Mouse (Mus musculus): ENCODE data around the gene Ptpra. TPM values are rescaled to one million over a fixed set of nuclear protein-coding genes. Genes with fewer than 3 reads are reported as not detected.
"Not testable (repeated sequence)": the region's sequence is repeated elsewhere in the genome, so short reads cannot be mapped to it uniquely, and the experiment has no call there.

The Ptpra gene
- polyA plus RNA-seq, 1 experiment from 2014 or later: 120 TPM

DNA sequence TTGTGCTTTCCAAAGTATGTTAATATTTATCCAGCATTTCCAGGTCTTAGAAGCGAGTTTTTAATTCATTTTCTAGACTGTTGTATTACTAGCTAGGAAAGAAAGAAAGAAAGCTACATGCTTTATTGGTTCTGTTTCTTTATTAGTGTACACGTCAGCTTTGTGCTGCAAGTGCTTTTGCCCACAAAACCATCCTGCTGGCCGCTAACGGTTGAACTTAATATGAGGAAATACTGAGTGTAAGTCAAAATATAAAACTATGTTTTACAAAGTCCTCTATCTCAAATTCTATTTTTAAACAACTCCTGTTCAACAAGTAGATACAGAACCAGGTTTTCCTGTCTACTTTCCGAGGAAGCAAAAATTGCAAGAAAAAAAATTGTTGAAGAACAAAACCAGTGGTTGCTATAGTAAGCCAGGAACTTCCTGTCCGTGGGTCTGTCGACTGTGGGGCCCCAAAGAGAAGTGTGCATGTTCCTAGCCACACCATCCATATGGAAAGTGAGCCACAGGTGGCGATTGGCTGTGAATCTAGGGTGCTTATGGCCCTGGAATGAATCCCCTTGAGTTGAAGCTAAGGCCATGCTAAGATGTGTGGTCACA, 22.9 kb downstream of the Ptpra start:
- Histone ChIP-seq H3K9me3 (no peaks in the 10 kb centered on the region), H3K4me3 (no peak overlapping the region), H3K36me3 (peaks cover 2% of the 10 kb centered on the region; the same call in 1 of the 2 replicates), H3K9ac (replicated peaks) (no peak overlapping the region), H3K4me1 (peaks cover 23% of the 10 kb centered on the region), H3K4me2 (replicated peaks) (no peak overlapping the region), H3K27me3 (no peaks in the 10 kb centered on the region), H3K27ac (replicated peaks) (no peak overlapping the region)
- 83% methylated on average over 8 of the region's 8 CpGs for WGBS
- no peak for ATAC-seq (ENCODE audit: low FRiP score, low read depth)

DNA sequence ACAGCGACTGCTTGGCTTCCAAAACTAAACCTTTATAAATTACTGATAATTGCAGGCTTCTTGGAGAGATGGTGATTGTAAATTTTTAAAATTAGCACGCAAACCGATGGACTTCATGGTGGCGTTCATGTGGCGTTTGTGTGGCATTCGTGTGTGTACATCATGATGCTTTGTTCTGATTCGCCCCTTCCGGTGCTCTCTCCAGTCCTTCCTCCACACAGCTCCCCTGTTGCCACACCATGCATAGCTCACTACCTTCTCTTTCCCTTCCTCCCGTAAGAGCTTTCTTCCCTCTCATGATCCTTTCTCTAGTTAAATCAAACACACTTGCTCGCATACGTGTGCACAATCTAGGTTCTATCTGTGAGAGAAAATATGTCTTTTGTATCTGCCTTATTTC, 25.7 kb downstream of the Ptpra start:
- WGBS: 93% methylated on average over 11 of the region's 11 CpGs
- no peaks in the 10 kb centered on the region for H3K27me3 ChIP-seq
- H3K4me3 ChIP-seq: no peak overlapping the region
- H3K4me1 ChIP-seq: no peaks in the 10 kb centered on the region
- H3K9ac ChIP-seq (replicated peaks): no peak overlapping the region
- no peak overlapping the region for H3K27ac ChIP-seq (replicated peaks)
- H3K4me2 ChIP-seq (replicated peaks): no peak overlapping the region
- H3K36me3 ChIP-seq: peaks cover 3% of the 10 kb centered on the region; the same call in 1 of the 2 replicates
- no peak for ATAC-seq (ENCODE audit: low FRiP score, low read depth)
- H3K9me3 ChIP-seq: 0 out of 2 replicates have a peak, but pooled peaks cover 4% of the 10 kb centered on the region

DNA sequence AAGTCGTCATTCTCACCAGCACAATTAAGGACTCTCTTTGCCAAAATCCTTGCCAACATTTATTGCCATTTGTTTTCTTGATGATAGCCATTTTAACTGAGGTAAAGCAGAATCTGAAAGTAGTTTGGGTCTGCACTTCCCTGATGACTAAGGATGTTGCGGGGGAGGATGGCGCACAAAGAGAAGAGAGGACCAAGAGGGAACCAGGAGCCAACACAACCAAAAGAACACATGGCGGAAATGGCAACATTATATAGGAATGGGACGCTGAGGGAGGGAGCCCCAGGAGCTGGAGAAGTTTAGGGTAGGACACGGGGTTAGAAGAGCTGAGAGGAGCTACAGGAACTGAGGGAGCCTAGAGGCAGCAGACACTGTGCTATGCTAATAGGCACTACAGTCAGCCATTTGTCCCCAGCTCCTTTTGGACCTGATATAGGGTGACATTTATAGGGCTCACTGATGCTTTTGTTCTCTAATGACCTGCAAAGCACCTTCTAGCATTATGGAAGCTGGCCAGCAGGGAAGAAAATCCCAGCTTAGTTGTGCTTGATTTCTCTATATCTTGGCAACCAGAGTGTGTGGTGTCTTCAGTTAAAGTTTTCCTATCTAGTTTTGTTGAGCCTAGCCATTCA, 26.7 kb downstream of the Ptpra start:
- no peak for ATAC-seq (ENCODE audit: low FRiP score, low read depth)
- Histone ChIP-seq H3K9me3 (0 out of 2 replicates have a peak, but pooled peaks cover 4% of the 10 kb centered on the region), H3K27me3 (no peaks in the 10 kb centered on the region), H3K4me2 (replicated peaks) (no peak overlapping the region), H3K9ac (replicated peaks) (no peak overlapping the region), H3K36me3 (peaks cover 3% of the 10 kb centered on the region; the same call in 1 of the 2 replicates), H3K4me3 (no peak overlapping the region), H3K4me1 (no peaks in the 10 kb centered on the region), H3K27ac (replicated peaks) (no peak overlapping the region)
- WGBS: 92% methylated on average over 6 of the region's 6 CpGs

DNA sequence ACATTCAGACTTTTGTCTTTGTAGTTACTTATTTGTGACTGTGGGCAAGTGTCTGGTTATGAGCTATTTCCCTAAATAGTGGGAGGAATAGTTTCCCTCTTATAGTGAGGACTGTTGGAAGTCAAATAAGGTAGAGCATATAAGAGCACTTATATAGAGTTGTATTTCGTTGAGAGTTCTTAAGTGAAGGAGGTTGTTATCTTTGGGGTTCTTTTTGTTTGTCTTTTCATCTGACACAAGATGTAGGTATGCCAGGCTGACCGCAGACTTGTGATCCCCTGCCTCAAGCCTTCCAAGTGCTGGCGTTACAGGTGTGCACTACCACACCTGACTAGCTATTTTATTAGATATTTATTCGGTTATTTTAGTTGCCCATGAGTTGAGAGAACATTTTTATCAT, 32.1 kb downstream of the Ptpra start:
- 0 out of 2 replicates have a peak, but pooled peaks cover 4% of the 10 kb centered on the region for H3K9me3 ChIP-seq
- ATAC-seq (ENCODE audit: low FRiP score, low read depth): no peak
- H3K9ac ChIP-seq (replicated peaks): no peak overlapping the region
- no peaks in the 10 kb centered on the region for H3K4me1 ChIP-seq
- no peak overlapping the region for H3K4me3 ChIP-seq
- WGBS: 96% methylated on average over 4 of the region's 4 CpGs
- H3K4me2 ChIP-seq (replicated peaks): no peak overlapping the region
- H3K27ac ChIP-seq (replicated peaks): no peak overlapping the region
- H3K36me3 ChIP-seq: peaks cover 3% of the 10 kb centered on the region; the same call in 1 of the 2 replicates
- H3K27me3 ChIP-seq: no peaks in the 10 kb centered on the region

DNA sequence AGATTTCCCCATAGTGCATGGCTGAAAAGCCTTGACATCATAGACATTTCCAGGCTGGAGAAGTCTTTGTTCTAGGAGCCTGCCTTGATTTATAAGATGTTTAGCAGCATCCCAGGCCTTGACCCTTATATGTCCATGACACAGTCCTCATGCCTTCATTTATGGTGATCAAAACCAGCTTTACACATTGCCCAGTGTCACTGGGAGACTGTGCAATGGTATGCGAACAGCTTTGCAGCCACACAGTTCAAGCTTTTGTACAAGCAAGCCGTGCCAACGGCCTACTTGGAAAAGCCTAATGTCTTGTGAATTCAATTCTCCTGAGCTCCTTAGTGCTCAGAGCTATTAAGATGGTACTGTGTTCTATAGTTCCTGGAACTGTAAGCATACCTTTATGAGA, 32.6 kb downstream of the Ptpra start:
- Histone ChIP-seq H3K9me3 (0 out of 2 replicates have a peak, but pooled peaks cover 4% of the 10 kb centered on the region), H3K4me3 (no peak overlapping the region), H3K4me2 (replicated peaks) (no peak overlapping the region), H3K4me1 (peaks cover 4% of the 10 kb centered on the region; the same call in 1 of the 2 replicates), H3K36me3 (peaks cover 3% of the 10 kb centered on the region; the same call in 1 of the 2 replicates), H3K27ac (replicated peaks) (0 out of 2 replicates have a peak overlapping the region, but pooled peaks have one; percentile 17), H3K27me3 (no peaks in the 10 kb centered on the region), H3K9ac (replicated peaks) (no peak overlapping the region)
- no peak for ATAC-seq (ENCODE audit: low FRiP score, low read depth)
- WGBS: 76% methylated on average over 3 of the region's 3 CpGs

DNA sequence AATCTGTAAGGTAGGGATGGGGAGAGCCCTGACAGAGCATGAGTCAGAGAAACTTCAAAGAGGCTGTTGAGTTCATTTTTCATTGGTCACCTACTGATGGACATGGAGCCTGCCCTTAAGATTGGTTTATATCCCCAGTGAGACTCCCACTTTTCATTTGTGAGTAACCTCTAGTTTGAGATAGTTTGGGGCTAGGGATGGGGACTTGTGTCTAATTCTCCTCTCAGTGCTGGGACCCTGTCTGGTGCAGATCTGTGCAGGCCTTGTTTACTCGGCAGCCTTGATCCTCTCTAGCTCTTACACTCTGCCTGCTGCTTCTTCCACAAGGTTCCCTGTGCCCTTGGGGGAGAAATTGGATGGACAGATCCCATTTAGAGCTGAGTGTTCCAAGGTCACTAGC, 34.1 kb downstream of the Ptpra start:
- no peak overlapping the region for H3K9ac ChIP-seq (replicated peaks)
- 91% methylated on average over 1 of the region's 1 CpGs for WGBS
- no peak for ATAC-seq (ENCODE audit: low FRiP score, low read depth)

DNA sequence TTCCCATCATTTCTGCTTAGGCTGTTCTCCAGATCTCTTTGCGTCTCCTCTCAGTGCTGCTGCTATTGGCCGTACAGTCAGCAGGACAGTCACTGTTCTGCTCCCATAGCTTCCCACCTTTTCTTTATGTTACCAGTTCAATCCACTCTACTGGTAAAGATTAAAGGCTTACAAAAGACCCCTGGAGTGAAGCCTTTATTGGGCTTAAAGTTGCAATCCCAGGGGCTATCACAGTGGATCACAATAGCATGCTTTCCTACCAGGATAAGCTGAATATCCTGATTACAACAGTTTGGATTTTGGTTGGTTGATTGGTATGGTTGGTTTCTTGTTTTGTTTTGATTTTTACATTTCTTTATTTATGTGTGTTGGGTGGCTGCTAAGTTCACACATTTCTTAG, 37.9 kb downstream of the Ptpra start:
- Histone ChIP-seq H3K9ac (replicated peaks) (no peak overlapping the region), H3K4me3 (no peak overlapping the region), H3K4me2 (replicated peaks) (no peak overlapping the region), H3K36me3 (no peaks in the 10 kb centered on the region), H3K27me3 (no peaks in the 10 kb centered on the region), H3K27ac (replicated peaks) (no peak overlapping the region), H3K4me1 (peaks cover 20% of the 10 kb centered on the region), H3K9me3 (peaks cover 1% of the 10 kb centered on the region; the same call in 1 of the 2 replicates)
- ATAC-seq (ENCODE audit: low FRiP score, low read depth): no peak
- 45% methylated on average over 2 of the region's 2 CpGs for WGBS

More for the DNA sequence above, 34.1 kb downstream of the Ptpra start:
- no peak overlapping the region for H3K27ac ChIP-seq (replicated peaks)
- H3K4me2 ChIP-seq (replicated peaks): no peak overlapping the region
- 0 out of 2 replicates have a peak, but pooled peaks cover 3% of the 10 kb centered on the region for H3K9me3 ChIP-seq
- H3K36me3 ChIP-seq: no peaks in the 10 kb centered on the region
- peaks cover 11% of the 10 kb centered on the region; the same call in 1 of the 2 replicates for H3K4me1 ChIP-seq
- H3K4me3 ChIP-seq: no peak overlapping the region
- no peaks in the 10 kb centered on the region for H3K27me3 ChIP-seq

DNA sequence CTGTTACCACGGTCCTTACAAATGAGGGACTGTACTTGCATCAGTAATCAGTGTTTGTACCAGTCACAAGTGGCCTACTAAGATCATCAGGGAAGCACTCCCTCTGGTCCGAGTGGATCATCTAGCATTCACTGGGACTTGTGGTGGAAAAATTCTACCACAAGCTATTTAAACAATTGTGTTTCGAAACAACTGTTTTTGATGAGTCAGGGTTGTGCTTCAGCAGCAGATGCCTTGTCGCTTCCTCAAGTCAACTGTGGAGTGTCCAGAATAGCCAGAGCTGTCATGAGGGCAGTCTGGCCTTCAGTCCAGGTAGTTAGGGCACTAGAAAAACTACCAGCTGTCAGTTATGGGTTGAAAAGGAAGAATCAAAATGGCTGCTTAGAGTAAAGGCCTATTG, 38.5 kb downstream of the Ptpra start:
- ATAC-seq (ENCODE audit: low FRiP score, low read depth): no peak
- H3K9me3 ChIP-seq: peaks cover 3% of the 10 kb centered on the region; the same call in 1 of the 2 replicates
- H3K9ac ChIP-seq (replicated peaks): no peak overlapping the region
- no peaks in the 10 kb centered on the region for H3K27me3 ChIP-seq
- no peak overlapping the region for H3K27ac ChIP-seq (replicated peaks)
- no peak overlapping the region for H3K4me3 ChIP-seq
- peaks cover 20% of the 10 kb centered on the region for H3K4me1 ChIP-seq
- no peak overlapping the region for H3K4me2 ChIP-seq (replicated peaks)
- WGBS: 90% methylated on average over 4 of the region's 4 CpGs
- H3K36me3 ChIP-seq: no peaks in the 10 kb centered on the region

DNA sequence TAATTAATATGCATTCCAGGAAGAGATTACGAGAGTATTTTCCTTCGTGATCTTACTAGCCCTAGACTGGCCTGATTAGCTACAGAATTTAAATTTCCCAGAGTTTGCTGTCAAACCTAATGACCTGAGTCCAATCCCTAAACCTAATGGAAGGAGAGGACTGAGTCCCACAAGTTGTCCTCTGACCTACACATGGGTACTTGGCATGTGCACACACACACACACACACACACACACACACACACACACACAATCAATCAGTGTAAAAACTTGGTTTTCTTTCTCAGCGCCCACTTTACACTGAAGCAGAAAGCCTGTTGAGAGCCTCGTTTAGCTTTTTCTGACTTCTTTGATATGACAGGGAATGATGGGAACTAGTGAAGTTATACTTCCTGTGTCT, 41.1 kb downstream of the Ptpra start:
- H3K4me1 ChIP-seq: peaks cover 29% of the 10 kb centered on the region
- H3K9ac ChIP-seq (replicated peaks): no peak overlapping the region
- H3K27ac ChIP-seq (replicated peaks): peak overlapping the region; percentile 81
- peak overlapping the region; percentile 22; the same call in 1 of the 2 replicates for H3K4me2 ChIP-seq (replicated peaks)
- no peak overlapping the region for H3K4me3 ChIP-seq
- no peaks in the 10 kb centered on the region for H3K36me3 ChIP-seq
- no peaks in the 10 kb centered on the region for H3K27me3 ChIP-seq
- WGBS: 15% methylated on average over 4 of the region's 4 CpGs
- H3K9me3 ChIP-seq: peaks cover 3% of the 10 kb centered on the region; the same call in 1 of the 2 replicates
- peak; percentile 77; the same call in 1 of the 2 replicates for ATAC-seq (ENCODE audit: low FRiP score, low read depth)

DNA sequence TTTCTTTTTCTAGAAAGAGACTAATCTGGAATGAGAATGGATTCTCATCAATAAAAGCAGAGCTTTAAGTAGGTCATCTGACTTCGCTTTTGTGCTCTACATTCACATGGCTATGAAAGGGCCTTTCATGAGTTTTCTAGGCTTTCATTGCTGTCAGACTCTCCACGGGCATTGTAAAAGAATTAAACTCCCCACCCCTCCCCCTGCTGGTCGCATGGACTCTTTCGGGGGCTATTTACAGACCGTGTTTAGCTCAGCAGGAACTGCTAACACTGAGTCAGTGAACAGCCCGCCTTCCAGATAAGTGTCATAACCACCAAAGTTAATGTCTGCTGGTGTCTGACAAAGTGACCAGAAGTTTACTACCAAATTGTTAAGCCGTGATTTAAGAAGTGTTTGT, 41.5 kb downstream of the Ptpra start:
- no peak overlapping the region for H3K9ac ChIP-seq (replicated peaks)
- 0 out of 2 replicates have a peak overlapping the region, but pooled peaks have one; percentile 22 for H3K4me2 ChIP-seq (replicated peaks)
- no peak overlapping the region for H3K4me3 ChIP-seq
- no peaks in the 10 kb centered on the region for H3K36me3 ChIP-seq
- 8% methylated on average over 7 of the region's 7 CpGs for WGBS
- no peaks in the 10 kb centered on the region for H3K27me3 ChIP-seq
- H3K27ac ChIP-seq (replicated peaks): peak overlapping the region; percentile 81
- ATAC-seq (ENCODE audit: low FRiP score, low read depth): peak; percentile 93
- peaks cover 3% of the 10 kb centered on the region; the same call in 1 of the 2 replicates for H3K9me3 ChIP-seq
- H3K4me1 ChIP-seq: peaks cover 34% of the 10 kb centered on the region

DNA sequence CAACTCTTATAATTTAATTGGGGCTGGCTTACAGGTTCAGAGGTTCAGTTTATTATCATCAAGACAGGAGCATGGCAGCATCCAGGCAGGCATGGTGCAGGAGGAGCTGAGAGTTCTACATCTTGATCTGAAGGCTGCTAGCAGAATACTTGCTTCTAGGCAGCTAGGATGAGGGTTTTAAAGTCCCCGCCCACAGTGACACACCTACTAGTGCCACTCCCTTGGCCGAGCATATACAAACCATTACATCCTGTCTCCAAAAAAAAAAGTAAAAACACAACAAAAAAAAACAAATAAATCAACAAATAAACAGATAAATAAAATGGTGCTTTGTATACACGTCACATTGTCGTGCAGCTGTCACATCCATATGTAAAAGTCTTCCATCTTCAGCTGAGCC, 45.0 kb downstream of the Ptpra start:
- H3K36me3 ChIP-seq; H3K4me2 ChIP-seq (replicated peaks); H3K27ac ChIP-seq (replicated peaks); H3K9ac ChIP-seq (replicated peaks); ATAC-seq (ENCODE audit: low FRiP score, low read depth); H3K27me3 ChIP-seq; H3K9me3 ChIP-seq; H3K4me3 ChIP-seq: not testable (repeated sequence)
- H3K4me1 ChIP-seq: peaks cover 27% of the 10 kb centered on the region
- WGBS: 94% methylated on average over 4 of the region's 4 CpGs

DNA sequence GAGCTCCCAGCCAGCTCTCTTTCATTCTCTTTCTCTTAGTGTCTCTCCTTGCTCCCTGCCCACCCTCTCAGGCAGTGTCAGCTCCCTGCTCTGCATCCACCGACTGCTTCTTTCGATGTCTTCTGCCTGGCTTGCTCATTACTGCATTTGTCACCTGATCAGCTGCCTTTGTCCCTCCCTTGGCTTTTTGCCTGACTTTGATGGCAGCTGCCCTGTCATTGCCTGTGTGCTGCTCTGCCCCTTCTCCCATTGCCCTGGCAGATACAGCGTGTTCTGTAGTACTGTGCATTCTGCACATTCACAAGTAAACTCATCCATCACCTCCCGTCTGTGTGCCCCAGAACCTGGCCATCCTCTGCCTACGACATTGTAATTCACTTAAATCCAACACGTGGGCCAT, 46.0 kb downstream of the Ptpra start:
- Histone ChIP-seq H3K36me3 (no peaks in the 10 kb centered on the region), H3K27me3 (no peaks in the 10 kb centered on the region), H3K4me3 (no peak overlapping the region), H3K4me1 (peaks cover 26% of the 10 kb centered on the region), H3K9ac (replicated peaks) (no peak overlapping the region), H3K27ac (replicated peaks) (peak overlapping the region; percentile 43), H3K4me2 (replicated peaks) (no peak overlapping the region), H3K9me3 (peaks cover 3% of the 10 kb centered on the region; the same call in 1 of the 2 replicates)
- WGBS: 54% methylated on average over 6 of the region's 6 CpGs
- no peak for ATAC-seq (ENCODE audit: low FRiP score, low read depth)
